Mouse (Mus musculus) midbrain, postnatal 0 days (tissue): ENCODE measurements around the gene Tlk1. TPM values are rescaled to one million over a fixed set of nuclear protein-coding genes. Genes with fewer than 3 reads are reported as not detected.
A peak's percentile ranks its signal among the peaks of the same experiment; 100 is the strongest.

Experiments used
- ATAC-seq: fragments of 200-750 bp; cut with Nextera tagmentation; 2 replicates; pipeline ENCODE4 v1.8.0; 2017; ENCODE audit warnings: moderate number of reproducible peaks, mild to moderate bottlenecking, moderate TSS enrichment, moderate library complexity; ENCODE audit not compliant: low FRiP score
- DNase-seq: peaks from one replicate; pipeline ENCODE4 v3.0.0-alpha.2; 2015; ENCODE audit warnings: low spot score
- H3K27ac ChIP-seq: fragments of 300-500 bp; sonication (generic); 2 replicates; pipeline ENCODE4 v1.5.1; 2014; ENCODE audit warnings: low read depth, mild to moderate bottlenecking, low read length, mixed read lengths
- H3K27me3 ChIP-seq: fragments of 300-500 bp; sonication (generic); 2 replicates; pipeline ENCODE4 v1.6.1; 2014; ENCODE audit warnings: low read length, control low read depth, mixed read lengths; ENCODE audit not compliant: insufficient read depth
- H3K36me3 ChIP-seq: fragments of 300-500 bp; sonication (generic); 2 replicates; pipeline ENCODE4 v1.6.1; 2014; ENCODE audit warnings: low read length, control low read depth, mixed read lengths; ENCODE audit not compliant: insufficient read depth
- H3K4me1 ChIP-seq: fragments of 300-500 bp; sonication (generic); 2 replicates; pipeline ENCODE4 v1.6.1; 2014; ENCODE audit warnings: mild to moderate bottlenecking, control low read depth, antibody characterized with exemption, low read length, mixed read lengths; ENCODE audit not compliant: insufficient read depth
- H3K4me2 ChIP-seq: fragments of 300-500 bp; sonication (generic); 2 replicates; pipeline ENCODE4 v1.6.1; 2014; ENCODE audit warnings: low read depth, mild to moderate bottlenecking, low read length, mixed read lengths; ENCODE audit not compliant: poor library complexity, severe bottlenecking
- H3K4me3 ChIP-seq: fragments of 300-500 bp; sonication (generic); 2 replicates; pipeline ENCODE4 v1.5.1; 2014; ENCODE audit warnings: low read depth, mild to moderate bottlenecking, low read length, moderate library complexity
- H3K9ac ChIP-seq: fragments of 300-500 bp; sonication (generic); replicated peaks from 2 replicates; pipeline ENCODE4 v1.6.1; 2014; ENCODE audit warnings: mild to moderate bottlenecking, low read length, moderate library complexity, mixed read lengths; ENCODE audit not compliant: poor library complexity, severe bottlenecking
- H3K9me3 ChIP-seq: fragments of 300-500 bp; sonication (generic); 2 replicates; pipeline ENCODE4 v1.6.1; 2016; ENCODE audit warnings: low read length, control low read depth
- CTCF ChIP-seq: IDR thresholded peaks from 2 replicates; pipeline ENCODE4 v1.5.1; 2016; ENCODE audit warnings: antibody characterized with exemption, mild to moderate bottlenecking
- WGBS: fragments of 180-500 bp; shearing (Covaris S2); extraction: QIAGEN DNeasy Blood & Tissue Kit; methylation state at CpG from one replicate; pipeline ENCODE4 v1.1.7; 2014; 5-methylcytosine and 5-hydroxymethylcytosine counted together
- polyA plus RNA-seq: library from polyadenylated mRNA; unstranded; fragments of >200 nt; fragmentation: Nextera tagmentation; extraction: Ambion mirVana; gene quantifications from 2 replicates; pipeline ENCODE4 v1.2.1, GENCODE M21; 2015
- total RNA-seq: library from RNA; depleted of rRNA; stranded (reverse); fragments of >200 nt; gene quantifications from 2 replicates; pipeline ENCODE4 v1.2.3, GENCODE M21; 2014

Gene Tlk1
- total and polyA plus RNA-seq, 2 experiments from 2014 or later = 22.1 to 25.0 TPM

- H3K27ac ChIP-seq = no peak overlapping the region
- no peak for ATAC-seq
- 81% methylated on average over 3 of the region's 3 CpGs for WGBS
- no peaks in the 10 kb centered on the region for H3K36me3 ChIP-seq
- no peak for DNase-seq
- peaks cover 3% of the 10 kb centered on the region; the same call in 1 of the 2 replicates for H3K4me1 ChIP-seq
- no peaks in the 10 kb centered on the region for H3K27me3 ChIP-seq
- H3K4me2 ChIP-seq = no peak overlapping the region
- H3K9me3 ChIP-seq = no peaks in the 10 kb centered on the region
- TF ChIP-seq CTCF = no peak
- no peak overlapping the region for H3K9ac ChIP-seq
- H3K4me3 ChIP-seq = no peak overlapping the region
Observed at GRCm38 (mm10) chr2:70867231-70867630, 41.7 kb upstream of the Tlk1 start.

GRCm38 (mm10) chr2:70862881-70863280 is 37.4 kb upstream of the Tlk1 start:
- no peak overlapping the region for H3K27ac ChIP-seq

DNA sequence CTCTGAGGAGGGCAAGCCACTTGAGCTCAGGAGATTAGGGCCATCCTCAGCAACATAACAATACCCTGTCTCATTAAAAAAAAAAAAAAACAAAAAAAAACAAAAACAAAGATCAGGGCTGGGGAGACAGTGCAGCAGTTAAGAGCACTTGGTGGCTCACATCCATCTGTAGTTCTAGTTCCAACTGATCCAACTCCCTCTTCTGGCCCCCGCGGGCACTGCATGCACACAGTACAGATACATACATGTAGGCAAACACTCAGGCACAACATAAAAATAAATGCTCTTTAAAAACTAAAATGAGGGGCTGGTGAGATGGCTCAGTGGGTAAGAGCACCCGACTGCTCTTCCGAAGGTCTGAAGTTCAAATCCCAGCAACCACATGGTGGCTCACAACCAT is 34.2 kb upstream of the Tlk1 start:
- Histone ChIP-seq H3K4me1 (no peaks in the 10 kb centered on the region), H3K27me3 (no peaks in the 10 kb centered on the region), H3K9me3 (no peaks in the 10 kb centered on the region), H3K27ac (no peak overlapping the region), H3K36me3 (no peaks in the 10 kb centered on the region), H3K4me2 (no peak overlapping the region), H3K9ac (no peak overlapping the region), H3K4me3 (no peak overlapping the region)
- 97% methylated on average over 4 of the region's 4 CpGs for WGBS
- DNase-seq (no peak), ATAC-seq (no peak)
- peak; percentile 31 for TF ChIP-seq CTCF

More at GRCm38 (mm10) chr2:70862881-70863280, 37.4 kb upstream of the Tlk1 start:
- Histone ChIP-seq H3K4me1 (no peaks in the 10 kb centered on the region), H3K36me3 (no peaks in the 10 kb centered on the region), H3K4me3 (no peak overlapping the region), H3K27me3 (no peaks in the 10 kb centered on the region), H3K9ac (no peak overlapping the region), H3K4me2 (no peak overlapping the region), H3K9me3 (no peaks in the 10 kb centered on the region)
- TF ChIP-seq CTCF = no peak
- DNase-seq = no peak
- ATAC-seq = no peak
- 86% methylated on average over 5 of the region's 5 CpGs for WGBS

GRCm38 (mm10) chr2:70856971-70857370 is 31.4 kb upstream of the Tlk1 start:
- DNase-seq (no peak), ATAC-seq (no peak)
- no peaks in the 10 kb centered on the region for H3K27me3 ChIP-seq
- H3K9me3 ChIP-seq = no peaks in the 10 kb centered on the region
- H3K4me2 ChIP-seq = no peak overlapping the region
- WGBS = 91% methylated on average over 3 of the region's 3 CpGs
- H3K27ac ChIP-seq = no peak overlapping the region
- no peak for TF ChIP-seq CTCF
- H3K9ac ChIP-seq = no peak overlapping the region
- H3K4me3 ChIP-seq = no peak overlapping the region
- no peaks in the 10 kb centered on the region for H3K4me1 ChIP-seq
- no peaks in the 10 kb centered on the region for H3K36me3 ChIP-seq

GRCm38 (mm10) chr2:70854231-70854888 is 28.8 kb upstream of the Tlk1 start:
- DNase-seq (no peak), ATAC-seq (no peak)
- no peak overlapping the region for H3K9ac ChIP-seq
- TF ChIP-seq CTCF = no peak
- no peak overlapping the region for H3K4me3 ChIP-seq
- no peaks in the 10 kb centered on the region for H3K9me3 ChIP-seq
- no peaks in the 10 kb centered on the region for H3K27me3 ChIP-seq
- no peaks in the 10 kb centered on the region for H3K36me3 ChIP-seq
- WGBS = 92% methylated on average over 8 of the region's 8 CpGs
- H3K27ac ChIP-seq = no peak overlapping the region
- no peaks in the 10 kb centered on the region for H3K4me1 ChIP-seq
- H3K4me2 ChIP-seq = no peak overlapping the region

DNA sequence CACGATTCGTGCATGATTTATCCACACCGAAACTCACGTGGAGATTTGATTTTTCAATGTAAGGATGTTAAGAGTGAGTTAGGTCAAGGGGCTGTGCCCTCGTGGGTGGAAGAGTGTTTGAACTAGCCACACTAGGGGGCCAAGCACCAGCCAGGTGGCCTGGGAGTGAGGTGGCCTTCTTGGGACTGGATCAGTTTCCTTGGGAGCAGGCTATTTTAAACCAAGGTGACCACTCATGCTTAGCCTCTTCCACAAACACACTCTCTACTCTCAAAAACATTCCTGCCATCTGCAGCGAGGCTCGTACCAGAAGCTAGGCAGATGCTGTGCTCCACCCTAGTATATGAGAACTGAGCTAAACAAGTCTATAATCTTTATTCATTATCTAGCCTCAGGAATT is 27.8 kb upstream of the Tlk1 start:
- DNase-seq = no peak
- H3K9me3 ChIP-seq = no peaks in the 10 kb centered on the region
- no peak overlapping the region for H3K27ac ChIP-seq
- WGBS = 57% methylated on average over 7 of the region's 7 CpGs
- no peak overlapping the region for H3K4me3 ChIP-seq
- no peak overlapping the region for H3K9ac ChIP-seq
- H3K4me1 ChIP-seq = no peaks in the 10 kb centered on the region
- H3K27me3 ChIP-seq = no peaks in the 10 kb centered on the region
- no peak overlapping the region for H3K4me2 ChIP-seq
- no peaks in the 10 kb centered on the region for H3K36me3 ChIP-seq
- TF ChIP-seq CTCF = no peak
- ATAC-seq = no peak
